Mouse (Mus musculus): ENCODE measurements at regions not wholly inside any gene's neighbourhood (a gene's known extent, or its start where the extent isn't known, plus 50 kb on each side); places are given as distances from the start of the nearest gene placed in this dataset.
A peak's percentile ranks its signal among the peaks of the same experiment; 100 is the strongest.
"Not testable (repeated sequence)": the region's sequence is repeated elsewhere in the genome, so short reads cannot be mapped to it uniquely, and the experiment has no call there.

- no peaks in the 10 kb centered on the region for H3K4me1 ChIP-seq
- H3K36me3 ChIP-seq: no peaks in the 10 kb centered on the region
- no peak overlapping the region for H3K4me2 ChIP-seq (replicated peaks)
- H3K4me3 ChIP-seq: no peak overlapping the region
- H3K9me3 ChIP-seq (replicated peaks): no peaks in the 10 kb centered on the region; the same call in 1 of the 2 replicates
- ATAC-seq (ENCODE audit: low FRiP score): no peak
- no peaks in the 10 kb centered on the region for H3K27me3 ChIP-seq
- WGBS: 92% methylated on average over 4 of the region's 4 CpGs
- H3K27ac ChIP-seq: no peak overlapping the region
- H3K9ac ChIP-seq: no peak overlapping the region
Observed at GRCm38 (mm10) chr2:10658317-10658716, 288.0 kb downstream of the Sfmbt2 start.

- H3K4me1 ChIP-seq: peaks cover 13% of the 10 kb centered on the region; the same call in 1 of the 2 replicates
- H3K9me3 ChIP-seq (replicated peaks); ATAC-seq (ENCODE audit: low FRiP score); H3K4me2 ChIP-seq (replicated peaks); H3K4me3 ChIP-seq; H3K27me3 ChIP-seq; H3K9ac ChIP-seq; H3K27ac ChIP-seq; H3K36me3 ChIP-seq: not testable (repeated sequence)
- 41% methylated on average over 1 of the region's 1 CpGs for WGBS
Observed at GRCm38 (mm10) chr2:10667915-10668314, 297.6 kb downstream of the Sfmbt2 start.

- no peak overlapping the region for H3K4me3 ChIP-seq
- H3K27me3 ChIP-seq: no peaks in the 10 kb centered on the region
- H3K9me3 ChIP-seq (replicated peaks): no peaks in the 10 kb centered on the region
- H3K36me3 ChIP-seq: no peaks in the 10 kb centered on the region
- no peak overlapping the region for H3K9ac ChIP-seq
- 32% methylated on average over 7 of the region's 7 CpGs for WGBS
- no peak overlapping the region for H3K27ac ChIP-seq
- peak overlapping the region; percentile 11; the same call in 1 of the 2 replicates for H3K4me2 ChIP-seq (replicated peaks)
- H3K4me1 ChIP-seq: peaks cover 13% of the 10 kb centered on the region; the same call in 1 of the 2 replicates
- no peak for ATAC-seq (ENCODE audit: low FRiP score)
Observed at GRCm38 (mm10) chr2:10670423-10671298, 300.4 kb downstream of the Sfmbt2 start.

- WGBS: 62% methylated on average over 2 of the region's 2 CpGs
- H3K27me3 ChIP-seq: no peaks in the 10 kb centered on the region
- H3K9ac ChIP-seq: no peak overlapping the region
- H3K4me2 ChIP-seq (replicated peaks): 0 out of 2 replicates have a peak overlapping the region, but pooled peaks have one; percentile 11
- no peaks in the 10 kb centered on the region for H3K36me3 ChIP-seq
- H3K9me3 ChIP-seq (replicated peaks): no peaks in the 10 kb centered on the region
- peaks cover 13% of the 10 kb centered on the region; the same call in 1 of the 2 replicates for H3K4me1 ChIP-seq
- no peak overlapping the region for H3K27ac ChIP-seq
- no peak for ATAC-seq (ENCODE audit: low FRiP score)
- no peak overlapping the region for H3K4me3 ChIP-seq
Observed at GRCm38 (mm10) chr2:10671299-10671632, 301.0 kb downstream of the Sfmbt2 start.

- no peak overlapping the region for H3K4me2 ChIP-seq (replicated peaks)
- no peak overlapping the region for H3K4me3 ChIP-seq
- H3K27me3 ChIP-seq: no peaks in the 10 kb centered on the region
- H3K36me3 ChIP-seq: no peaks in the 10 kb centered on the region
- H3K9me3 ChIP-seq (replicated peaks): no peaks in the 10 kb centered on the region
- 81% methylated on average over 4 of the region's 4 CpGs for WGBS
- no peak for ATAC-seq (ENCODE audit: low FRiP score)
- H3K27ac ChIP-seq: no peak overlapping the region
- H3K4me1 ChIP-seq: peaks cover 13% of the 10 kb centered on the region; the same call in 1 of the 2 replicates
- no peak overlapping the region for H3K9ac ChIP-seq
Observed at GRCm38 (mm10) chr2:10672196-10672595, 301.9 kb downstream of the Sfmbt2 start.

- H3K4me3 ChIP-seq: no peak overlapping the region
- WGBS: 68% methylated on average over 6 of the region's 6 CpGs
- no peak overlapping the region for H3K9ac ChIP-seq
- no peaks in the 10 kb centered on the region for H3K27me3 ChIP-seq
- H3K27ac ChIP-seq: no peak overlapping the region
- H3K36me3 ChIP-seq: no peaks in the 10 kb centered on the region
- peaks cover 13% of the 10 kb centered on the region; the same call in 1 of the 2 replicates for H3K4me1 ChIP-seq
- no peak for ATAC-seq (ENCODE audit: low FRiP score)
- no peak overlapping the region for H3K4me2 ChIP-seq (replicated peaks)
- H3K9me3 ChIP-seq (replicated peaks): no peaks in the 10 kb centered on the region
Observed at GRCm38 (mm10) chr2:10674738-10675349, 304.5 kb downstream of the Sfmbt2 start.

- Histone ChIP-seq H3K9ac (no peak overlapping the region), H3K27me3 (no peaks in the 10 kb centered on the region), H3K4me1 (no peaks in the 10 kb centered on the region), H3K27ac (no peak overlapping the region), H3K4me2 (replicated peaks) (no peak overlapping the region), H3K36me3 (no peaks in the 10 kb centered on the region), H3K9me3 (replicated peaks) (no peaks in the 10 kb centered on the region), H3K4me3 (no peak overlapping the region)
- no peak for ATAC-seq (ENCODE audit: low FRiP score)
- WGBS: 54% methylated on average over 10 of the region's 10 CpGs
Observed at GRCm38 (mm10) chr2:10701459-10701858, 331.1 kb downstream of the Sfmbt2 start.

DNA sequence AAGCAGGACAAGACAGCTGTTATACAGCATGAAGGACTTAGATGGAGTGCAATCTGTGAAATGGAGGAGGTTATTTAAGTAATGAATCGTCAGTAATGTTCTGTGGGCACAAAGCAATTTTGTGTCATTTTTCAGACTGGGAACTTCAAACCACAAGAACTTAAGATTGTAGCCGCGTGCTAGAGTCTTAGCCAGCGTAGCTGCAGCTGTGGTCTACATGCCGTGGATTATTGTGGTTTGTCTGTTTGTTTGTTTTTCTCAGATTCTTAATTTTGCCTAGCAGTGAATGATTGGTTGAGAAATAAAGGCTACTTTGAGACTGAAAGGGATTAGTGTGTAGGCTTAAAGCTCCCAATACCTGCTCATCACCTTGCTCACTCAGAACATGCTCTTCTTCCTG is 348.1 kb downstream of the Sfmbt2 start:
- no peak overlapping the region for H3K27ac ChIP-seq
- no peaks in the 10 kb centered on the region for H3K36me3 ChIP-seq
- no peaks in the 10 kb centered on the region for H3K9me3 ChIP-seq (replicated peaks)
- H3K4me2 ChIP-seq (replicated peaks): no peak overlapping the region
- H3K4me3 ChIP-seq: no peak overlapping the region
- no peaks in the 10 kb centered on the region for H3K27me3 ChIP-seq
- H3K9ac ChIP-seq: no peak overlapping the region
- no peak for ATAC-seq (ENCODE audit: low FRiP score)
- 84% methylated on average over 5 of the region's 5 CpGs for WGBS
- H3K4me1 ChIP-seq: no peaks in the 10 kb centered on the region

DNA sequence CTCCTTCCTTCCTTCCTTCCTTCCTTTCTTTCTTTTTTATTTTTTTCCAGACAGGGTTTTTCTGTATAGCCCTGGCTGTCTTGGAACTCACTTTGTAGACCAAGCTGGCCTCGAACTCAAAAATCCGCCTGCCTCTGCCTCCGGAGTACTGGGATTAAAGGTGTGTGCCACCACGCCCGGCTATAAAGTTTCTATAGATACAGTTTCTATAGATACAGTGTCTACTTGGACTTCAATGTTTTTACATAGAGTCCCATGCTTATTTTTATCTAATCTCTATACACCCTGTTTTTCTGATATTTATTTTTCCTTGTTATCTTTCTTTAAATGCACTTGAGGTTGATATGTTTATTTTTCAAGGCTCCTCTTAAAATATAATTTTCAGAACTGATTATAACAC is 364.0 kb downstream of the Sfmbt2 start:
- not testable (repeated sequence) for H3K4me1 ChIP-seq; H3K9ac ChIP-seq; H3K27ac ChIP-seq; ATAC-seq (ENCODE audit: low FRiP score); H3K9me3 ChIP-seq (replicated peaks); H3K4me3 ChIP-seq; H3K36me3 ChIP-seq; H3K4me2 ChIP-seq (replicated peaks)
- WGBS: 97% methylated on average over 5 of the region's 5 CpGs
- peaks cover 19% of the 10 kb centered on the region; the same call in 1 of the 2 replicates for H3K27me3 ChIP-seq

GRCm38 (mm10) chr2:10736696-10737457 is 366.6 kb downstream of the Sfmbt2 start:
- peak overlapping the region; percentile 46; the same call in 1 of the 2 replicates for H3K27ac ChIP-seq
- WGBS: 18% methylated on average over 13 of the region's 13 CpGs
- H3K4me1 ChIP-seq: peaks cover 10% of the 10 kb centered on the region
- no peaks in the 10 kb centered on the region for H3K9me3 ChIP-seq (replicated peaks)
- no peaks in the 10 kb centered on the region for H3K36me3 ChIP-seq
- ATAC-seq (ENCODE audit: low FRiP score): peak; percentile 93
- H3K4me3 ChIP-seq: 0 out of 2 replicates have a peak overlapping the region, but pooled peaks have one; percentile 1
- peaks cover 27% of the 10 kb centered on the region; the same call in 1 of the 2 replicates for H3K27me3 ChIP-seq
- no peak overlapping the region for H3K9ac ChIP-seq
- H3K4me2 ChIP-seq (replicated peaks): peak overlapping the region; percentile 34

DNA sequence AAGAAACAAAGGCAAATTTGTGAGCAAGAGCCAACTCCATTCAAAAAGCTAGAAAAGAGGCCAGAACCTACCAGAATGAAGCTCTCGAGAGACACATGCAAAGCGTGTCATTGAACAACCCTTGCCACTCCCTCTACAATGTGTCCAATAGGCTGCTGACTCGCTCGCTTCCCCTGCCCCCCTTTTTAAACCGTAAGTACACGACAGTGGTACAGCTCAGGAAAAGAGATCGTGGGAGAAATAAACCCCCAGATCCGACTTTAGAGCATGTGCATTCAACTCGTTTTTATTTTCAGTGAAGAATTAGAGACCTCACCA is 367.1 kb downstream of the Sfmbt2 start:
- peaks cover 27% of the 10 kb centered on the region; the same call in 1 of the 2 replicates for H3K27me3 ChIP-seq
- H3K4me3 ChIP-seq: 0 out of 2 replicates have a peak overlapping the region, but pooled peaks have one; percentile 1
- no peaks in the 10 kb centered on the region for H3K9me3 ChIP-seq (replicated peaks)
- H3K4me1 ChIP-seq: peaks cover 10% of the 10 kb centered on the region
- whole genome bisulfite sequencing: 30% methylated on average over 9 of the region's 9 CpGs
- peak overlapping the region; percentile 34 for H3K4me2 ChIP-seq (replicated peaks)
- H3K36me3 ChIP-seq: no peaks in the 10 kb centered on the region
- H3K27ac ChIP-seq: peak overlapping the region; percentile 12; the same call in 1 of the 2 replicates
- H3K9ac ChIP-seq: no peak overlapping the region
- ATAC-seq (ENCODE audit: low FRiP score): peak; percentile 93

- Histone ChIP-seq H3K27ac (no peak overlapping the region), H3K27me3 (peaks cover 9% of the 10 kb centered on the region; the same call in 1 of the 2 replicates), H3K4me3 (no peak overlapping the region), H3K9ac (no peak overlapping the region), H3K4me2 (replicated peaks) (no peak overlapping the region), H3K9me3 (replicated peaks) (no peaks in the 10 kb centered on the region), H3K36me3 (no peaks in the 10 kb centered on the region), H3K4me1 (no peaks in the 10 kb centered on the region)
- no peak for ATAC-seq (ENCODE audit: low FRiP score)
- 78% methylated on average over 7 of the region's 7 CpGs for WGBS
Observed at GRCm38 (mm10) chr2:10745127-10745526, 374.8 kb downstream of the Sfmbt2 start.

All from hindbrain, embryonic 12.5 days (tissue).